Mouse (Mus musculus) olfactory bulb, adult 2 months (tissue): ENCODE data around the gene Rhpn2. TPM values are rescaled to one million over a fixed set of nuclear protein-coding genes. Genes with fewer than 3 reads are reported as not detected.

Experiments used
- H3K27ac ChIP-seq: fragments of 200-500 bp; 2 replicates; pipeline ENCODE4 v1.5.1; 2012; ENCODE audit warnings: low read depth, low read length; ENCODE audit not compliant: insufficient read depth
- H3K4me1 ChIP-seq: fragments of 200-500 bp; 2 replicates; pipeline ENCODE4 v1.6.1; 2012; ENCODE audit warnings: low read length; ENCODE audit not compliant: control insufficient read depth, insufficient read depth
- H3K4me3 ChIP-seq: fragments of 200-500 bp; 2 replicates; pipeline ENCODE4 v1.5.1; 2012; ENCODE audit warnings: mild to moderate bottlenecking, low read depth, low read length, moderate library complexity; ENCODE audit not compliant: insufficient read depth
- CTCF ChIP-seq: fragments of 200-500 bp; IDR thresholded peaks from 2 replicates; pipeline ENCODE4 v1.5.1; 2012; ENCODE audit warnings: low read depth, mild to moderate bottlenecking, low read length, moderate library complexity; ENCODE audit not compliant: insufficient read depth
- POLR2A ChIP-seq: fragments of 200-500 bp; IDR thresholded peaks from 2 replicates; pipeline ENCODE4 v1.6.1; 2012; ENCODE audit warnings: mild to moderate bottlenecking, low read depth, low read length, moderate library complexity; ENCODE audit not compliant: insufficient read depth
- WGBS: fragments of 180-500 bp; shearing (Covaris S2); methylation state at CpG from one replicate; pipeline ENCODE4 v1.1.7; 2018; 5-methylcytosine and 5-hydroxymethylcytosine counted together
- polyA plus RNA-seq: library from polyadenylated mRNA; stranded (reverse); fragments of >200 nt; gene quantifications from 2 replicates; pipeline ENCODE4 v1.2.4, GENCODE M21; 2012; ENCODE audit warnings: low replicate concordance; ENCODE audit not compliant: missing spikeins, insufficient read depth, insufficient read length

Gene Rhpn2
- polyA plus RNA-seq, 1 experiment, result not detected

- WGBS, result 95% methylated on average over 4 of the region's 4 CpGs
- no peak overlapping the region for H3K4me3 ChIP-seq
- no peak for TF ChIP-seq CTCF
- no peak for TF ChIP-seq POLR2A
- peaks cover 9% of the 10 kb centered on the region for H3K4me1 ChIP-seq
- H3K27ac ChIP-seq, result no peak overlapping the region
Observed at GRCm38 (mm10) chr7:35401169-35401568, 67.2 kb downstream of the Rhpn2 start.

- Histone ChIP-seq H3K27ac (no peak overlapping the region), H3K4me3 (no peak overlapping the region), H3K4me1 (no peaks in the 10 kb centered on the region)
- 87% methylated on average over 5 of the region's 5 CpGs for WGBS
- TF ChIP-seq POLR2A, result no peak
- no peak for TF ChIP-seq CTCF
Observed at GRCm38 (mm10) chr7:35415226-35415625, 81.3 kb downstream of the Rhpn2 start.

DNA sequence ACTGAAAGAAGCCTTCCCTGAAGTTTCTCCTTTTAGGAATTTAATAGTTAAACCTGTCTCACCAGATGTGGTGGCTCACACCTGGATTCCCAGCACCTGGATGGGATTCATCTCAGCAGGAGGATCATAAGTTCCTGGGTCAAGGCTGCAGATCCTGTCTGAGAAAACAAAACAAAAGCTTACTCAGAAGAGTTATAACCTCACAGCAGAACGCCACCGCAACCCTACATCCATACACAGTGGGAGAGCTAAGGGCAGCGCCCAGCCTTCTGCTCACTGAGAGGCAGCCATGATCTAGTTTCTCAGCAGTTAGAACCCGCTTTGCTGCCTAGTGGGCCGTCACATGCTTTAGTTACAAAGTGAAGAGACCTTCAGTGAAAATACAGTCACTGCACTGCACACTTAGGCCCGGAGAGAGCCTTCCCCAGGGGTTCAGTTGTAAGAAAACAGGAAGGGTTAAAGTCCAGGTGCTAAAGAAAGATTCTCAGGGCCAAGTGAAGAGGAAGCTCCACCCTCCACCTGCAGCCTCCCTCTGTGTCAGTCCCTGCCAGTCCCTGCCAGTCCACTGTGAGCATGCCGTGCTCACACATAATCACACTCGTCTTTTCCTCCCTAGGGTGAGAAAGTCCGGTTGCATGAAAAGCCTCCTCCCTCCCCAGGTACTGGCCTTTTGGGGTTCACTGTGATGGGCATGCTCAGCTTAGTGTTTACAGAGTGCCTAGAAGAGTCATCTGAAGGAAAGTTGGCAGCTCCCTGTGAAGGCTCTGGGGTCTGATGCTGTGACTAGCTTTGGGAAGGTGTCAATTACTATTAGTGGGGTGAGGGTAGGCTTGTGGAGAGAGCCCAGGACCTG is 82.1 kb downstream of the Rhpn2 start:
- 81% methylated on average over 9 of the region's 9 CpGs for WGBS
- no peak overlapping the region for H3K4me3 ChIP-seq
- H3K4me1 ChIP-seq, result no peaks in the 10 kb centered on the region
- TF ChIP-seq POLR2A (no peak), CTCF (no peak)
- no peak overlapping the region for H3K27ac ChIP-seq

- WGBS, result 96% methylated on average over 5 of the region's 5 CpGs
- TF ChIP-seq POLR2A, result no peak
- no peak for TF ChIP-seq CTCF
- Histone ChIP-seq H3K4me1 (no peaks in the 10 kb centered on the region), H3K4me3 (no peak overlapping the region), H3K27ac (no peak overlapping the region)
Observed at GRCm38 (mm10) chr7:35416654-35416948, 82.6 kb downstream of the Rhpn2 start.

- Histone ChIP-seq H3K4me1 (peaks cover 3% of the 10 kb centered on the region; the same call in 1 of the 2 replicates), H3K27ac (no peak overlapping the region), H3K4me3 (no peak overlapping the region)
- TF ChIP-seq CTCF, result no peak
- TF ChIP-seq POLR2A, result no peak
- 68% methylated on average over 10 of the region's 10 CpGs for WGBS
Observed at GRCm38 (mm10) chr7:35423071-35423470, 89.1 kb downstream of the Rhpn2 start.

- no peaks in the 10 kb centered on the region for H3K4me1 ChIP-seq
- 96% methylated on average over 10 of the region's 10 CpGs for WGBS
- no peak overlapping the region for H3K4me3 ChIP-seq
- H3K27ac ChIP-seq, result no peak overlapping the region
- TF ChIP-seq POLR2A (no peak), CTCF (no peak)
Observed at GRCm38 (mm10) chr7:35428146-35428545, 94.2 kb downstream of the Rhpn2 start.

- no peak overlapping the region for H3K27ac ChIP-seq
- TF ChIP-seq CTCF (no peak), POLR2A (no peak)
- WGBS, result 76% methylated on average over 9 of the region's 9 CpGs
- no peak overlapping the region for H3K4me3 ChIP-seq
- H3K4me1 ChIP-seq, result no peaks in the 10 kb centered on the region
Observed at GRCm38 (mm10) chr7:35435266-35435665, 101.3 kb downstream of the Rhpn2 start.

Other genes with a start within 250 kb of the Rhpn2 start
- not detected in 2 replicates for gene Cebpa, start 214.9 kb upstream of the Rhpn2 start, polyA plus RNA-seq
- not detected in 2 replicates for gene Slc7a10, start 147.8 kb upstream of the Rhpn2 start, polyA plus RNA-seq
- not detected in 2 replicates for gene Lrp3, start 118.7 kb upstream of the Rhpn2 start, polyA plus RNA-seq
- not detected in 2 replicates for gene Gpatch1, start 15.7 kb upstream of the Rhpn2 start, polyA plus RNA-seq
- not detected in 2 replicates for gene Faap24, start 62.7 kb downstream of the Rhpn2 start, polyA plus RNA-seq
- gene Cep89, start 62.9 kb downstream of the Rhpn2 start, polyA plus RNA-seq, result not detected in 2 replicates
- gene Slc7a9, start 114.6 kb downstream of the Rhpn2 start, polyA plus RNA-seq, result not detected in 2 replicates
- not detected in 2 replicates for gene Tdrd12, start 203.6 kb downstream of the Rhpn2 start, polyA plus RNA-seq
- not detected in 2 replicates for gene Nudt19, start 222.1 kb downstream of the Rhpn2 start, polyA plus RNA-seq